Mouse (Mus musculus) retina, embryonic 14.5 days (tissue): ENCODE results near the gene Zfp366.
A peak's percentile ranks its signal among the peaks of the same experiment; 100 is the strongest.

Experiments
- DNase-seq: peaks from one replicate; pipeline ENCODE4 v3.0.0-alpha.2; 2015; ENCODE audit warnings: low spot score

The Zfp366 gene

DNA sequence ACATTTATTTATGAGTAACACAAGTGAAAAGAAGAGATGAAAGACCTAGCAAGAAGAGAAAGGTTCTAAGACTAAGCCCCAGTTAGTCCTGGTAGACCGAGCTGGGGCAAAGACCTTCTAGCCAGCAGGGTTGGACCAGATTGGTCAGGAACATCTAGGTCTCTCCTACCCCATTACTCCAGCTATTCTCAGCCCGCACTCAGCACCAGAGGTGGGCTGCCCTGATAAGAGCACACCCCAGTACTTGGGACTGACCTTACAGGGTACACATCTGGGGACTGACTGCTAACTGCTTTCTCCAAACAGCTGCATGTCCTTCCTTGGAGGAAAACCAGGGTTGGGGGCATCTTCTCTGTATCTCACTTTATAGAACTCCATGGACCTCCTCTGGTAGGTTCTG lies 66.2 kb downstream of the Zfp366 start:
- DNase-seq = no peak

DNA sequence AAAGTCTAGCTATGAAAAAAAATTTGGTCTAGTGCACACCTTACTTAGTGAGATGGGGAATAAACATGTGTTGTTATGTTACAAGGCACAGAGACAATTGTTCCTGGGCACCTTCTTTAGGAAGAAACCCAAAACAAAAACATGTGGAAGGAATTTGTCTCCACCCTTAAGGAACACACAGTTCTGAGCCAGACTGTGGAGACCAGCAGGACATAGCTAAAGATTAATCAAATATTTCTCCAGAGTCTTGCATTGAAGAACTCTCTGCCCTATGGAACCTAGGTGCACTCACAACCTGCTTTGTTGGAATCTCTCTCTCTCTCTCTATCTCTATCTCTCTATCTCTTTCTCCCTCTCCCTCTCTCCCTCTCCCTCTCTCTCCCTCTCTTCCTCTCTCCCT lies 69.6 kb downstream of the Zfp366 start:
- no peak for DNase-seq

DNA sequence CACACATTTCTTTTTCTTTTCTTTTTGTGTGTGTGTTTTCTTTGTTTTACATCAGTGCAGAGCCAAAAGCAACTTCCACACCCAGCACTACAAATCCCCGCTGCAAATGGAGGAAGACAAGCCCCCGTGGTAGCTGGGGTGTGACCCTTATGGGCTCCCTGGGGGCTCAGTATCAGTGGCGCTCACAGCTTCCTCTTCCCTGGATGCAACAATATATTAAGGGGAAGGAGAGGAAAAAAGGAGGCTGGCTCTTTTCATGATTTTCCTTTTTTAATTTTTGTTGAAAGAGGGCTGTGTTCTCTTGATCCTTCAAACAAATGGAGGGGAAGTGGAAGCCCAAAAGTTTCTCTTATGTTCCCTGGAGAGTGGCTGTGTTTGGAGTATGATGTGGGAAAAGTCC lies 70.2 kb downstream of the Zfp366 start:
- no peak for DNase-seq

DNA sequence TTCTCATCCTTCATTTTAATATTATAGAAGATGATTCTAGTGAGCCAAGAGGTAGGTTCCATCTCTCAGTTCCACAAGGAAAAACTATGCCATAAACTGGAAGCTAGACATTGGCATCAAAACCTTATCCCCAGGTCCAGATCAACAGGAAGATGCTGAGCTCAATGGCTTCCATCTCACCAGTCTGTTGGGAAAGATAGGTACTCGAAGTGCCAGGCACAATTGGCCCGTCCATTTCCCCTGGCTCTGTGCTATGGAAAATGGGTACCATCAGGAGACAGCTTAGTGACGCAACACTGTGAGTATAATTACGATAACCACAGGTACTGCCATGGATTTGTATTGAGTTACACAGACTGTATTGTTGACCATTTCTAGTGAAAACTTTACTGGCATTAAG lies 72.3 kb downstream of the Zfp366 start:
- DNase-seq = no peak

DNA sequence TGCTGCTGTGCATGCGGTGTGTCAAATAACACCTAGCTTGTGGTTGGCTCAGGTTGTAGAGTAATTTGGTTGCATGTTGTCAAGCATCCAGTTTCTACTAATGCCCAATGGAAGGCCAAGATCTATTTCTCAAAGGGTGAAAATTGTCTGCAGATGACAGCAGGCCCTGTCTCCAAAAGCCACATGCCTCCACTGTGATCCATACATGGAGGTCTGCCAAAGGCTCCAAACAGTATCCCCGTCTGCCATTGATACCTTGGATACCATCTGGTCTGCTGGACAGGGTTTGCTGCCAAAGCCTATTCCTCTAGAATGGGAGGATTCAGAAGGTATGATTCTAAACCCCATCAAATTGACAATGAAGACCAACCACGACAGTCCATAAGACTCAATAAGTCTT lies 74.1 kb downstream of the Zfp366 start:
- DNase-seq = no peak

- DNase-seq = no peak
These were observed 75.0 kb downstream of the Zfp366 start for GRCm38 (mm10) chr13:99259502-99260174.

DNA sequence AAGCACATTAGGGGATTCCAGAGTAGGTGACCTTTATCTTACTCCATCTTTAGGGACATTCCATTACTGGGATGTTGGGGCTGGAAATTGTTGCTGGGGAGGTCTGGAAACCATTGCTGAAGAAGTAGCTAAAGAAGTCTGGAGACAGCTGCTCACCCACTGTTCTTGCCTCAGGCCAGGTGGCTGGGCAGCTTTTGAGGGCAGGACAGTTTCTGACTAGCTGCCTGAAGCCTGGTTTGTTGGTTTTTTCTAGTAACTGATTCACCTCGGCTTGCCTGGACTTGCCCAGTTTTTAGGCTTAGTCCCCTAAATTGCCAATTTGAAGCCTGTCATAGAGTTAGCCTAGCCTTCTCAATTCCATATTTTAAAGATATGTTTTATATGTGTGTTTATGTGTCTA lies 77.8 kb downstream of the Zfp366 start:
- DNase-seq = no peak

DNA sequence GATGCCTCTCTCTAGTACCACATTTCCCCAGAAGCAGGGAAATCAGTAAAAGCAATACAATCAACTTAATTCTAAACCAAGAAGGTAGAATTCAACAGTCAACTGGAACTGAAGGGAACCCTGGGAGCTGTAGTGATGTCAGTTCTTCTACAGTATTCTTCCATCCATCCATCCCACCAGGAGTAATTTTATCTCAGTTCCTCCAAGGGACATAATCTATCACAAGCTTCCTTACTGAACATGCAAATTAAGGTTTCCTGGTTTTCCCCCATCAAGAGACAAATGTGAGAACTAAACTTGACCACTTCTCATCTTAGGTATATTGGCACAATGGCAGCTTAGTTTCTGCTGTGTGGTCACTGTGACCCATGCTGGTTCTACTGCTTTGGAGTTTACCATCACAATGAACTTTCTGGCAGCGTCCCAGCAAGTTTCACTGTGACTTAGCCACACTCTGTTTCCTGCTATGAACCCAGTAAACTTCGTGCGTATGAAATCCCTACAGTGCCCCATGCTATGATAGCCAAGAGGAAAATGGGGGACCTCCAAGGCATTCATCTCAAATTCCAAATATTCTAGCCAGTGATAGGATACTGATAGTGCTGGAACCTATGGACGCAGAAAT lies 78.6 kb downstream of the Zfp366 start:
- DNase-seq = no peak

GRCm38 (mm10) chr13:99264483-99264882 lies 79.9 kb downstream of the Zfp366 start:
- DNase-seq = no peak

DNA sequence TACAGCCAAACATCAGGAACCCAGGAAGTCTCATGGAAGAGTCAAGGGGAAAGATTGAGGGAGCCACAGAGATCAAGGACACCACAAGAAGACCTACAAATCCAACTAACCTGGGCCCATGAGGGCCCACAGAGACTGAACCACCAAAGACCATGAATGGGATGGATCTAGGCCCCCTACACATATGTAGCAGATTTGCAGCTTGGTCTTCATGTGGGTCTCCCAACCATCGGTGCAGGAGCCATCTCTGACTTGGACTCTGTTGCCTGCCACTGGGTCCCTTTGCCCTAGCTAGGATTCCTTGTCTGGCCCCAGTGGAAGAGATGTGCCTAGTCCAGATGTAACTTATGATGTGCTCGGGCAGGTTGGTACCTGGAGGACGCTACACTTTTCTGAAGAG lies 87.4 kb downstream of the Zfp366 start:
- DNase-seq = no peak

- DNase-seq = no peak
These were observed 92.9 kb downstream of the Zfp366 start for GRCm38 (mm10) chr13:99277521-99277920.

GRCm38 (mm10) chr13:99278511-99278910 lies 93.9 kb downstream of the Zfp366 start:
- no peak for DNase-seq

DNA sequence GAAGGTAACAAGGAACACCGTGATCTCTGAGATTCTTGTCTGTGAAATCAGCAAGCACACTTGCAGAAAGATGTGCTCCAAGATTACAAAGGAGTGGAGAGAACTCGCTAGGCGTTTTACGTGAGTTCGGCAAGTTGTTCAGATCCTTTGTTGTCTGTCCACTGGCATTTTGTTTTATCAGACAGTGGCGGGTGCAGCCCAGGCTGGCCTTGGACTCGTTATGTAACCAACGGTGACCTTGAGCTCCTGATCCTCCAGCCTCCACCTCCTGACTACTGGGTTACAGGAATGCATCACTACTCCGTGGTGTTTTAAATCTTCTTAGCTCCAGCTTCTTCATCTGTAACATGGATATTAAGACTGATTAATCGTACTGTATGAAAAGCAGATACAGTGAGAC lies 94.7 kb downstream of the Zfp366 start:
- no peak for DNase-seq

DNA sequence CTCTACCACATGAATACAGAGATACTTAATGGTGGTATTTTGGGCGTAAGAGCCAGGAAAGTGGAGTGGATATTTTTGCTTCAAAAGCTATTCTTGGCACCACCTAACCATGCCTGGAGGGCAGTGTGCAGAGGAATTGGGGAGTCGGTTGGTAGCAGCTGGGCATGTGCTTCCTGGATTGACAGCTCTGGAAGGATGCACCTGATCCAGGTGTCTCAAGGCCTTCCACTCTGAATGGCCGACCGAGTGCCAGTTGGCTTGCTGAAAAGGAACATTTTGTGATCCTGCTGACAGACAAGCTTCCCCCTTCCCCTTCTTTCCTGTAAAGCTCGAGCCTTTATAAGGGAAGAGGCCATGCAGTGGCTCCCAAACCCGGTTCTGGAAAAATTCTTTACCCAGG lies 98.3 kb downstream of the Zfp366 start:
- DNase-seq = no peak

DNA sequence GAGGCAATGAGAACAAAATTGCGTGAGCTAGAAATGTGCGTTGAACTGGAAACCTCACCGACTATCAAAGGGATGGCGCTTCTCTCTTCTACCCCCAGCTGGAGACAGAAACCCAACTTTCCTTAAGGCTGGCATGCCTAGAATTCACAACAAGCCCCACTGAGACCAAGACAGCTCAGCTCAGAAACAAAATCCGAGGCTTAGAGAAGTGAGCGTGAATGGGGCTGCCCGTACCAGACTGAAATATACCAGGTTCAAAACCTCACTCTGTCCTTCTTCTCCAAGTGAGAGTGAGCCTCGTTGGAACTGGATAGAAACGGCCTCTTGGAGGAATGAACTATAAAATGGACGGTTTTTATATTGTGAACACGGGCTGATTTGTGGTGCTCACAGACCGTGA lies 99.3 kb downstream of the Zfp366 start:
- no peak for DNase-seq

- DNase-seq = peak; percentile 26
These were observed 100.0 kb downstream of the Zfp366 start for GRCm38 (mm10) chr13:99284400-99285160.

DNA sequence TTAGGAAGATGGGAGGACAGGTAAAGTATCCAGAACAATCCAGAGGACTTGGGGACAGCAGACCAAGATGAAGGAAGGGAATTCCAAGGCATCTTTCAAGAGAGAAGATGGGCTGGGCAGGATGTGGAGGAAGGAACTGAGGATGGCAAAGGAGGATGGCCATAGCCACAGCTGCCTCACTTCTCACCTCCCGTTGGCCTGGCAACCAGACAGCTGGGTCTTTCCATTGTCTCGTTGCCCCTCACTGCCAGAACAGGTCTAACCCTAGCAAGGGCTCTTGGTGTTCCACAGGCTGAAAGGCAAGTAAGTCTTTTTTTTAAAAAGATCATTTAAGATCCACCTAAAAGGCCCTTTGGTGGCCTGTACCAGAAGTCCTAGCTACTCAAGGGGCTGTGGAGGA lies 100.6 kb downstream of the Zfp366 start:
- DNase-seq = no peak

DNA sequence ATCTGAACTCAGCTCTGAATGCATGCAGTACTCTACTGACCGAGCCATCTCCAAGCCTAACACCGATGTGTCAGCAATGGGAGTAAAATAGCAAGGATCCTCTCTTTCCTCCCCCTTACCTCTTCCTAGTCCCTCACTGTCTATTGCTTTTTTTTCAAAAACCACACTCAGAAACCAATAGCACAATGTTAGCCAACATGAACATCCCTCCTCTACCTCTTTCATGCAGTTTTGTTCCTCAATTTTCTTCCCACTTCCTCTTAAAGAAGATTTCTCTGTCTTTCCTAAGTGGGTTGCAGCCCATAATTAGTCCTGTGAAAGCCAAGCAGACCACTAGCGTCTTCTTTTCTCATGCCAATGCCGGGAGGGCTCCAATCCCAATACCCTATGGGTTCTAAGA lies 102.6 kb downstream of the Zfp366 start:
- DNase-seq = no peak

DNA sequence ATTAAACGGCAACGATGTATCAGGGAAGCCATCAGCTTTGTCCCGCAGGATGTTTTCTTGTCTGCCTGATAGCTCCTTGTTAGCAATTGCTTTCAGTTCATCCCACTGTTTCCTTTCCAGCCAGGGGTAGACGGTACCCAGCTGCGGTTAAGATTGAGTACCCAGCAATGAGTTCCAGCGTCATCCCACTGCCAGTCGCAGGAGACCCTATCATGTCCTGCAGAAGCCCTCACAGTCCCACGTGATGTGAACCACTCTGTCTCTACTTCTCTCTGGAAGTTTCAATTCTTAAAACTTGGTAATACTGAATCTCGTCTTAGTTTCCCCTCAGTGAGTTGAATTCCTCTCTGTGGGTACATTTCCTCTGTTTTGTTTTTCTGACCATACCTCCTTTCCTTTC lies 103.2 kb downstream of the Zfp366 start:
- no peak for DNase-seq

- no peak for DNase-seq
These were observed 106.1 kb downstream of the Zfp366 start for GRCm38 (mm10) chr13:99290766-99291165.

- DNase-seq = no peak
These were observed 109.6 kb downstream of the Zfp366 start for GRCm38 (mm10) chr13:99294176-99294575.

GRCm38 (mm10) chr13:99299921-99300320 lies 115.3 kb downstream of the Zfp366 start:
- no peak for DNase-seq
